Mouse (Mus musculus) liver, embryonic 11.5 days (tissue): ENCODE measurements around the gene Spint1. TPM values are rescaled to one million over a fixed set of nuclear protein-coding genes. Genes with fewer than 3 reads are reported as not detected.

Experiments used
- ATAC-seq: fragments of 200-750 bp; cut with Nextera tagmentation; replicated peaks from 2 replicates; pipeline ENCODE4 v1.8.0; 2017; ENCODE audit warnings: moderate number of reproducible peaks, mild to moderate bottlenecking, moderate TSS enrichment, moderate library complexity; ENCODE audit not compliant: low FRiP score
- DNase-seq: peaks from one replicate; pipeline ENCODE4 v3.0.0-alpha.2; 2017; ENCODE audit warnings: low spot score
- H3K27ac ChIP-seq: fragments of 300-500 bp; sonication (generic); 2 replicates; pipeline ENCODE4 v1.5.1; 2014; ENCODE audit warnings: mild to moderate bottlenecking, low read depth, low read length, control low read depth
- H3K27me3 ChIP-seq: fragments of 300-500 bp; sonication (generic); replicated peaks from 2 replicates; pipeline ENCODE4 v1.6.1; 2014; ENCODE audit warnings: low read length, mixed read lengths; ENCODE audit not compliant: control insufficient read depth, insufficient read depth
- H3K36me3 ChIP-seq: fragments of 300-500 bp; sonication (generic); 2 replicates; pipeline ENCODE4 v1.6.1; 2014; ENCODE audit warnings: mild to moderate bottlenecking, low read length, moderate library complexity, mixed read lengths; ENCODE audit not compliant: control insufficient read depth, insufficient read depth
- H3K4me1 ChIP-seq: fragments of 300-500 bp; sonication (generic); replicated peaks from 2 replicates; pipeline ENCODE4 v1.6.1; 2014; ENCODE audit warnings: low read length, mixed read lengths; ENCODE audit not compliant: control insufficient read depth, insufficient read depth
- H3K4me2 ChIP-seq: fragments of 300-500 bp; sonication (generic); 2 replicates; pipeline ENCODE4 v1.6.1; 2014; ENCODE audit warnings: mild to moderate bottlenecking, control low read depth, moderate library complexity
- H3K4me3 ChIP-seq: fragments of 300-500 bp; sonication (generic); 2 replicates; pipeline ENCODE4 v1.5.1; 2014; ENCODE audit warnings: low read depth, low read length, control low read depth
- H3K9ac ChIP-seq: fragments of 300-500 bp; sonication (generic); 2 replicates; pipeline ENCODE4 v1.6.1; 2014; ENCODE audit warnings: low read depth, low read length, control low read depth
- H3K9me3 ChIP-seq: fragments of 300-500 bp; sonication (generic); 2 replicates; pipeline ENCODE4 v1.6.1; 2016; ENCODE audit warnings: low read length, inconsistent platforms, mixed read lengths; ENCODE audit not compliant: control insufficient read depth
- WGBS: fragments of 180-500 bp; shearing (Covaris S2); extraction: QIAGEN DNeasy Blood & Tissue Kit; methylation state at CpG from one replicate; pipeline ENCODE4 v1.1.7; 2014; 5-methylcytosine and 5-hydroxymethylcytosine counted together
- polyA plus RNA-seq: library from polyadenylated mRNA; unstranded; fragments of >200 nt; fragmentation: Nextera tagmentation; extraction: Ambion mirVana; gene quantifications from 2 replicates; pipeline ENCODE4 v1.2.1, GENCODE M21; 2014

Gene Spint1
- polyA plus RNA-seq, 1 experiment from 2014 or later: 2.3 TPM

- H3K36me3 ChIP-seq: no peaks in the 10 kb centered on the region
- DNase-seq: no peak
- 0 out of 2 replicates have a peak, but pooled peaks cover 2% of the 10 kb centered on the region for H3K4me1 ChIP-seq
- H3K4me2 ChIP-seq: no peak overlapping the region
- WGBS: 73% methylated on average over 1 of the region's 1 CpGs
- no peak overlapping the region for H3K4me3 ChIP-seq
- H3K27ac ChIP-seq: no peak overlapping the region
- peaks cover 11% of the 10 kb centered on the region for H3K27me3 ChIP-seq
- no peak overlapping the region for H3K9ac ChIP-seq
- no peak for ATAC-seq
- no peaks in the 10 kb centered on the region for H3K9me3 ChIP-seq
These were observed 37.0 kb downstream of the Spint1 start for GRCm38 (mm10) chr2:119274126-119274525.

- Histone ChIP-seq H3K4me2 (no peak overlapping the region), H3K4me1 (no peaks in the 10 kb centered on the region), H3K4me3 (no peak overlapping the region), H3K27ac (no peak overlapping the region), H3K27me3 (no peaks in the 10 kb centered on the region), H3K9ac (no peak overlapping the region), H3K36me3 (no peaks in the 10 kb centered on the region), H3K9me3 (no peaks in the 10 kb centered on the region)
- no peak for DNase-seq
- no peak for ATAC-seq
- WGBS: 63% methylated on average over 7 of the region's 7 CpGs
These were observed 39.8 kb downstream of the Spint1 start for GRCm38 (mm10) chr2:119276926-119277325.

GRCm38 (mm10) chr2:119277810-119278209, 40.6 kb downstream of the Spint1 start:
- H3K4me1 ChIP-seq: no peaks in the 10 kb centered on the region
- ATAC-seq (no peak), DNase-seq (no peak)
- H3K36me3 ChIP-seq: no peaks in the 10 kb centered on the region
- no peaks in the 10 kb centered on the region for H3K27me3 ChIP-seq
- no peak overlapping the region for H3K9ac ChIP-seq
- H3K4me3 ChIP-seq: no peak overlapping the region
- H3K4me2 ChIP-seq: no peak overlapping the region
- no peaks in the 10 kb centered on the region for H3K9me3 ChIP-seq
- 87% methylated on average over 23 of the region's 23 CpGs for WGBS
- no peak overlapping the region for H3K27ac ChIP-seq

GRCm38 (mm10) chr2:119281899-119282565, 44.9 kb downstream of the Spint1 start:
- Histone ChIP-seq H3K4me3 (no peak overlapping the region), H3K36me3 (no peaks in the 10 kb centered on the region), H3K9ac (no peak overlapping the region), H3K27me3 (no peaks in the 10 kb centered on the region), H3K9me3 (no peaks in the 10 kb centered on the region), H3K4me2 (no peak overlapping the region), H3K27ac (no peak overlapping the region), H3K4me1 (no peaks in the 10 kb centered on the region)
- DNase-seq: no peak
- ATAC-seq: no peak
- 70% methylated on average over 7 of the region's 7 CpGs for WGBS

- Histone ChIP-seq H3K27ac (no peak overlapping the region), H3K9ac (no peak overlapping the region), H3K36me3 (no peaks in the 10 kb centered on the region; the same call in 1 of the 2 replicates), H3K4me3 (no peak overlapping the region), H3K9me3 (no peaks in the 10 kb centered on the region), H3K27me3 (no peaks in the 10 kb centered on the region), H3K4me1 (no peaks in the 10 kb centered on the region; the same call in 1 of the 2 replicates), H3K4me2 (no peak overlapping the region)
- no peak for DNase-seq
- ATAC-seq: no peak
- 94% methylated on average over 5 of the region's 5 CpGs for WGBS
These were observed 50.2 kb downstream of the Spint1 start for GRCm38 (mm10) chr2:119287372-119287771.

GRCm38 (mm10) chr2:119288270-119288882, 51.2 kb downstream of the Spint1 start, which contains the start of gene Vps18:
Vps18 (plus strand) TSS chr2:119288740.
- ATAC-seq (peak; percentile 96), DNase-seq (peak; percentile 99)
- WGBS: under 1% methylated on average over 31 of the region's 31 CpGs
- Histone ChIP-seq H3K4me1 (no peaks in the 10 kb centered on the region; the same call in 1 of the 2 replicates), H3K9me3 (no peaks in the 10 kb centered on the region), H3K9ac (peak within 1 kb of the TSS; percentile 80), H3K4me2 (peak within 1 kb of the TSS; percentile 88), H3K4me3 (peak within 1 kb of the TSS; percentile 79), H3K27me3 (no peaks in the 10 kb centered on the region), H3K27ac (peak within 1 kb of the TSS; percentile 52), H3K36me3 (peaks cover 5% of the 10 kb centered on the region)

DNA sequence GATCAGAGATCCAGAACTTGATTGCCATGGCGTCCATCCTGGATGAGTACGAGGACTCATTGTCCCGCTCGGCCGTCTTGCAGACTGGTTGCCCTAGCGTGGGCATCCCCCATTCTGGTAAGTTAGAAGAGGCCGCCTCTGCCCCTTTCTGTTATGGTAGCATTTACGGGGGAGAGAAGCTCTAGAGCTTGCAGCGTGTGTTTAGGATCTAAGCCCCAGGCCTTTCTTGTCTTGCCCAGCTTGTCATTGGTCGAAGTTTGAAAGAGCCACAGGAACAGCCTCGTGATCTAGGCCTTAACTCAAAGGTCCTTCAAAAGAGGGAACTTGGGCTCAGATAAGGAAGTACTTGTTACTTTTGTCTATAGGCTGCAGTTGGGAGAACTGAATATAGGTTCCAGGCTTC, 51.9 kb downstream of the Spint1 start:
- peak overlapping the region; percentile 79 for H3K4me3 ChIP-seq
- no peaks in the 10 kb centered on the region for H3K27me3 ChIP-seq
- H3K27ac ChIP-seq: no peak overlapping the region
- H3K9me3 ChIP-seq: no peaks in the 10 kb centered on the region
- H3K4me2 ChIP-seq: peak overlapping the region; percentile 88
- H3K4me1 ChIP-seq: no peaks in the 10 kb centered on the region; the same call in 1 of the 2 replicates
- H3K9ac ChIP-seq: peak overlapping the region; percentile 80
- no peak for DNase-seq
- peak; percentile 25; the same call in 1 of the 2 replicates for ATAC-seq
- under 1% methylated on average over 11 of the region's 11 CpGs for WGBS
- peaks cover 11% of the 10 kb centered on the region for H3K36me3 ChIP-seq

DNA sequence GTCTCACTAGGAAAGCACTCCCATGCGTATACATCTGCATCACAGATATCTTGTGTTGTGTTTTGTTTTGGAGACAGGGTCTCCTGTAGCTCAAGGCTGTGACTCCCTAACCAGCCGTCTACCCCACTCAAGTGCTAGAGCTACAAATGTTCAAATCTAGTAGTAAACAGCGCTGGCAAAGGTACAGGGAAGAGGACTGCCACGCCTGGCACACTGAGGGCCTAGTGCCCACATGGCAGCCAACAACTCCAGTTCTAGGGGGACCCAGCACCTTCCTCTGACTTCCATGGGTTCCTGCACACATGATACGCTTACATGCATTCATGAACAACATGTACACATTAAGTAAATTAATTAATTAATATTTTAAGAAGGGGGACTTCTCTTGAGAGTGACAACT, 55.1 kb downstream of the Spint1 start:
- 86% methylated on average over 5 of the region's 5 CpGs for WGBS
- no peak for ATAC-seq
- peaks cover 26% of the 10 kb centered on the region for H3K36me3 ChIP-seq
- H3K27ac ChIP-seq: no peak overlapping the region
- no peaks in the 10 kb centered on the region for H3K9me3 ChIP-seq
- no peaks in the 10 kb centered on the region for H3K27me3 ChIP-seq
- H3K4me2 ChIP-seq: no peak overlapping the region
- no peaks in the 10 kb centered on the region; the same call in 1 of the 2 replicates for H3K4me1 ChIP-seq
- no peak overlapping the region for H3K4me3 ChIP-seq
- no peak for DNase-seq
- no peak overlapping the region for H3K9ac ChIP-seq

- DNase-seq (no peak), ATAC-seq (no peak)
- peaks cover 28% of the 10 kb centered on the region for H3K36me3 ChIP-seq
- no peak overlapping the region for H3K9ac ChIP-seq
- H3K4me3 ChIP-seq: no peak overlapping the region
- H3K9me3 ChIP-seq: no peaks in the 10 kb centered on the region
- H3K4me1 ChIP-seq: no peaks in the 10 kb centered on the region; the same call in 1 of the 2 replicates
- no peak overlapping the region for H3K27ac ChIP-seq
- H3K4me2 ChIP-seq: no peak overlapping the region
- WGBS: 91% methylated on average over 17 of the region's 17 CpGs
- H3K27me3 ChIP-seq: no peaks in the 10 kb centered on the region
These were observed 55.7 kb downstream of the Spint1 start for GRCm38 (mm10) chr2:119292852-119293251.
